Mouse (Mus musculus) spleen, adult 2 months (tissue): ENCODE measurements around the gene Rnf4. TPM values are rescaled to one million over a fixed set of nuclear protein-coding genes. Genes with fewer than 3 reads are reported as not detected.

ENCODE experiments used
- DNase-seq, 2 experiments: peaks; one replicate each; pipeline versions ENCODE4 v3.0.0 to v3.0.0-alpha.2; 2012 to 2021; ENCODE audit warnings: low spot score in 2 of 2, low read depth in 1 of 2
- H3K27ac ChIP-seq: fragments of 200-500 bp; 2 replicates; pipeline ENCODE4 v1.5.1; 2012; ENCODE audit warnings: low read length, inconsistent platforms; ENCODE audit not compliant: insufficient read depth
- H3K27me3 ChIP-seq: fragments of 200-500 bp; 2 replicates; pipeline ENCODE4 v1.6.1; 2012; ENCODE audit warnings: mild to moderate bottlenecking, moderate library complexity, low read length, inconsistent platforms; ENCODE audit not compliant: control insufficient read depth, insufficient read depth
- H3K36me3 ChIP-seq: fragments of 200-500 bp; 2 replicates; pipeline ENCODE4 v1.6.1; 2012; ENCODE audit warnings: mild to moderate bottlenecking, low read length, inconsistent platforms; ENCODE audit not compliant: control insufficient read depth, insufficient read depth
- H3K4me1 ChIP-seq: fragments of 200-500 bp; 2 replicates; pipeline ENCODE4 v1.6.1; 2011; ENCODE audit warnings: inconsistent platforms; ENCODE audit not compliant: control insufficient read depth, insufficient read depth, insufficient read length
- H3K4me3 ChIP-seq: fragments of 200-500 bp; 2 replicates; pipeline ENCODE4 v1.5.1; 2011; ENCODE audit warnings: mild to moderate bottlenecking, inconsistent platforms; ENCODE audit not compliant: insufficient read depth, insufficient read length; ENCODE audit errors: extremely low read depth
- CTCF ChIP-seq: fragments of 200-500 bp; IDR thresholded peaks from 2 replicates; pipeline ENCODE4 v1.5.1; 2011; ENCODE audit warnings: mild to moderate bottlenecking, inconsistent platforms; ENCODE audit not compliant: insufficient read depth, insufficient read length, insufficient replicate concordance; ENCODE audit errors: extremely low read depth
- POLR2A ChIP-seq: fragments of 200-500 bp; IDR thresholded peaks from 2 replicates; pipeline ENCODE4 v1.6.1; 2011; ENCODE audit warnings: low read depth, low read length, inconsistent platforms
- WGBS: fragments of 180-500 bp; shearing (Covaris S2); methylation state at CpG from one replicate; pipeline ENCODE4 v1.1.7; 2018; 5-methylcytosine and 5-hydroxymethylcytosine counted together
- polyA plus RNA-seq: library from polyadenylated mRNA; depleted of rRNA; stranded (reverse); fragments of >200 nt; gene quantifications from 2 replicates; pipeline ENCODE4 v1.2.3, GENCODE M21; 2012; rRNA removed

The Rnf4 gene
- polyA plus RNA-seq, result 37.8 and 38.4 TPM in 2 replicates

DNA sequence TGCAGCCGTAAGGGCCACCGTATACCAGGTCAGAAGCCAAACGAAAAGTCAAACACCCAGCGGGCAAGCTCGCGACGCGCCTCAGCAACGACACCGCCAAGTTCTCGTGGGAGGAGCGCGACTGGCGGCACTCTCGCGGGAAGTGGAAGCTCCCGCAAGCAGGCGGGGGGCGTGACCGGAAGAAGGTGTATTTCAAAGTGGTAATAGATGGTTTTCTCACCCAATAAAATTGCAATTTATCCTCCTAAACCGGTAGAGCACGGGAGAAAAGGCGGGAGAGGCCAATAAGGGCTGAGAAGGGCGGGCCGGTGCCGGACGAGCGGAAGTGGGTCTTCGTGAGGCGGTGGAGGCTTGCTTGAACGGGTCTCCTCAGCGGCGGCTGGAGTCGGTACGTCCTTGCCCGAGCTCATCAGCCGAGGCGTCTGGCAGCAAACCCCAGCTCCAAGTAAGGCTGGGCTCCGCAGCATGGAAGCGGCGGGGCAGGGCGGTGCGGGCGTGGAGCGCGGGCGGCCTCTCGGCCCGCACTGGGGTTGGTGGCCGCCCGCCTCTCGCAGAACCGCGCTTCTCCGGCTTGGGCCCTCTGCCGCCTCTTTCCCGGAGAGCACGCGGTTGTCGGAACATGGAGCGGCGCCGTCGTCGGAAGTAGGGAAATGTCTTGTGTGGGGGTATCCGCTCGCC is at the start of gene Rnf4:
TSS of gene Rnf4 (plus strand) at position 193 of the 678 bp plus-strand sequence.
- peak; percentile 74 for TF ChIP-seq POLR2A
- TF ChIP-seq CTCF, result no peak
- DNase-seq, result peak; percentile 96 to 99
- WGBS, result under 1% methylated on average over 57 of the region's 67 CpGs
- peak within 1 kb of the TSS; percentile 94 for H3K27ac ChIP-seq
- H3K4me1 ChIP-seq, result peaks cover 4% of the 10 kb centered on the region
- no peaks in the 10 kb centered on the region for H3K36me3 ChIP-seq
- H3K27me3 ChIP-seq, result no peaks in the 10 kb centered on the region
- peak within 1 kb of the TSS; percentile 96 for H3K4me3 ChIP-seq

DNA sequence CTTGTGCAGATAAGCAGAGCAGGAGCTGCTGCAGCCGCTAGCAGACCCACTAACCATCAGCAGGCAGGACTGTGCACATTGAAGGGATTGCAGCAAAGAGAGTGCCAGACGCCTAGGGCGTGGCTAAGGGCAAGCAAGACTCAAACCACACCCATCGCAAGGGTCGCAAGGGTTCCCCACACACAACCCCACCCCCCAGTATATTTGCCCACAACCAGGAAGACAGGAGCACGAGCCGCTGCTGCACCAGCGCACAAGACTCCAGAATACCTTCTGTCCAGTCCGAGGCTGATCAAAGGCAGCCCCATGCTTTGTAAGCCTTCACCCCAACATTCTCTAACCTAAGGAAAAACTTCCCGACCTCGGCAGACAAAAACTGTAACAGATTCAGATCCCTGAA is 49.6 kb upstream of the Rnf4 start:
- H3K27ac ChIP-seq, result no peak overlapping the region
- H3K27me3 ChIP-seq, result peaks cover 18% of the 10 kb centered on the region
- WGBS, result 13% methylated on average over 11 of the region's 11 CpGs

DNA sequence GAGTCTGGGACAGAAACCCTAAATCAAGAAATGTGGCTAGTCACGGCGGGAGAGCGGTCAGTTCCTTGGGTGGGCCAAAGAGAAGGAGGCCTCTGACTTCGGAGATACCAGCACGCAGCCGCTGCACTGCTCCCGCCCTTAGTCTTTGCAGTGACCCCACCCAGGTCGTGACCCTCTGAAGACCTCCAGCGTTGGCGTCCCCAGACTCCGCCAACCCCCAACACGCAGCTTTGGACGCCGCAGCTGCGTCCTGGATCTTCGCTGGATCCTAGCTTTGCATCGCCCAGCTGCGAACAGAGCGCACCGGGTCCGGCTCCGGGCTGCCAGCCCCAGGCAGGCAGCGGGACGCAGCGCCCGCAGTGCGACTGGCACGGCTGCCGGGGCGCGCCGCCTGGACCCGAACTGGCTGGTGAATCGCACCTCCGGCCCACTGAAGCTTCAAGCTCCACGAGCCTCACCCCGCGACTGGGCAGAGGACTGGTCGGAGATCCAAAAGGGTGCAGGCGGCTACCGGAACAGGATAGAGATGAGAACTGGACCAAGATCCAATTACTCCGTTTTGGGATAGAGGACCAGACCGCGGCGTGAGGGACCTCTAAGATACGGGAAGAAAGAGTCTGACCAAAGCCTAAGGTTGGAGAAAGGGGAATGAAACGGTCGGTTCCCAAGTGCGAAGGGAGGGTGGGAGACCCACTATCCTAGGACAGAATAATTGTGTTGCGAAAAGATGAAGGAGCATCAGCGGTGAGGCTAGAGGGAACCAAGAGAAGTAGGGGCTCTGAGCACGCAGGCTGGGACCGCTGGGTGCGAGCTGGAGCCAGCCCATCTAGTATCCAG is 48.9 kb upstream of the Rnf4 start:
- Histone ChIP-seq H3K4me1 (peaks cover 6% of the 10 kb centered on the region), H3K4me3 (peak overlapping the region; percentile 8; the same call in 1 of the 2 replicates), H3K27me3 (peaks cover 18% of the 10 kb centered on the region), H3K36me3 (no peaks in the 10 kb centered on the region), H3K27ac (no peak overlapping the region)
- no peak for DNase-seq
- no peak for TF ChIP-seq POLR2A
- TF ChIP-seq CTCF, result no peak
- WGBS, result 3% methylated on average over 54 of the region's 54 CpGs

More for the DNA sequence above, 49.6 kb upstream of the Rnf4 start:
- TF ChIP-seq CTCF (no peak), POLR2A (no peak)
- DNase-seq, result no peak
- H3K36me3 ChIP-seq, result no peaks in the 10 kb centered on the region
- H3K4me1 ChIP-seq, result peaks cover 6% of the 10 kb centered on the region
- H3K4me3 ChIP-seq, result no peak overlapping the region

DNA sequence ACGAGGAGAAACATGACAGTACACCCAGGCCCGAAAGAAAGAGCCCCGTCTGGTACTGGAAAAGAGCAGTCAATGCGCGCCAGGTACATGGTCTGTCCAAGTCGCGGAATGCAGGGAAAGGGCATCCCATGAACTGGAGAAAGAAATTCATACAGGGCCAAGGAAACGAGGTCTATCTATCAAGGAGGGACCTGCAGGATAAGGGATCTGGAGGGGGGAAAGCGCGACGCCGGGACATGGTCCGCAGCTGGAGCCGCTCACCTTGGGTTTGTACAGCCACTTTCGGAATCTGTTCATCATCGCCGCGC is 48.3 kb upstream of the Rnf4 start:
- no peaks in the 10 kb centered on the region for H3K36me3 ChIP-seq
- H3K4me1 ChIP-seq, result peaks cover 6% of the 10 kb centered on the region
- 5% methylated on average over 18 of the region's 18 CpGs for WGBS
- no peak for DNase-seq
- peak overlapping the region; percentile 46; the same call in 1 of the 2 replicates for H3K4me3 ChIP-seq
- H3K27me3 ChIP-seq, result peaks cover 18% of the 10 kb centered on the region
- no peak overlapping the region for H3K27ac ChIP-seq
- no peak for TF ChIP-seq POLR2A
- no peak for TF ChIP-seq CTCF

DNA sequence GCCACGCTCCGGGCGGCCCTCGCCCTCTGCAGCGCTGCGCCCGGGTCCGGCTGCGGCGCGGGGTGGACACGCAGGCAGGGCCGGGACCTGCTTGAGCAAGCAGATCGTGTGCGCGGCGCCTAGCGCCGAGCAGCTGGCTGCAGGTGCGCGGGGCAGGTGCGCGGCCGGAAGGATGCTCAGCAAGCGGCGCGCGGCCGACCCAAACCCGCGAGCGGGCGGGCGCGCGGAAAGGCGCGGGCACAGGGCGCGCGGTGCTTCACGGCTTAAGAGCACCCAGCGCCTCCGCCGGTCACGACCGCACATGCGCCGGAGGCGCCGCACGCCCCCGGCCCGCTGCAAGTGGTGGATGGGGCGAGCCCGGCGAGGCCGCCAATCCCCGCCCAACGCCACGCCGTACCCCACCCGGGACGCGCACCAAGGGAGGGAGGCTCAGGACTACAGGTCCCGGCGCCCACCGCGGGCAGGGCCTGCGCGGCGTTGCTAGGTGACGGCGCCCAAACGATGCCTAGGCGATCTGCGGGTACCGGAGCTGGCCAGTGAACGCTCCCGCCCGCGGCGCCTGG is 47.9 kb upstream of the Rnf4 start, which contains the start of the genes Zfyve28 and Cfap99:
TSS of gene Zfyve28 (minus strand) at position 296 of the 563 bp plus-strand sequence.
TSS of gene Cfap99 (plus strand) at position 447 of the 563 bp plus-strand sequence.
- Histone ChIP-seq H3K4me1 (peaks cover 6% of the 10 kb centered on the region), H3K27me3 (peaks cover 18% of the 10 kb centered on the region), H3K36me3 (no peaks in the 10 kb centered on the region), H3K27ac (no peak within 1 kb of the TSS), H3K4me3 (peak within 1 kb of the TSS; percentile 46; the same call in 1 of the 2 replicates)
- WGBS, result under 1% methylated on average over 83 of the region's 83 CpGs
- no peak for TF ChIP-seq POLR2A
- no peak for TF ChIP-seq CTCF
- no peak for DNase-seq

DNA sequence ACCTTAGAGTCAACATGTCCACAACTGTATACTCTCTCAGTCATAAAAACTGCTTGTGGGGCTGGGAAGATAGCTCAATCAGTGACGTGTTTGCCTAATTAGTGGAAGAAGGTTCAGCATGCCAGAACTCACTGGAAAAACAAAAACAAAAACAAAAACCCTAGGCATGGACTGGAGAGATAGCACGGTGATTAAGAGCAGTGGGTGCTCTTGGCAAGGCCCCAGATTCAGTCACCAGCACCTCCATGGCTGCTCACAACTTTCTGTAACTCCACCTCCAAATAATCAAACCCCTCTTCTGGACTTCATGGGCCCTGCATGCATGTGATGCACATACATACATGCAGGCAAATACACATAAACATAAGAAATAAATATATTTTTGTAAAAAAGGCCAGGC is 46.8 kb upstream of the Rnf4 start:
- TF ChIP-seq POLR2A (no peak), CTCF (no peak)
- Histone ChIP-seq H3K4me3 (no peak overlapping the region), H3K27ac (no peak overlapping the region), H3K4me1 (peaks cover 6% of the 10 kb centered on the region), H3K36me3 (no peaks in the 10 kb centered on the region), H3K27me3 (peaks cover 18% of the 10 kb centered on the region)
- WGBS, result 81% methylated on average over 2 of the region's 2 CpGs
- no peak for DNase-seq
